Mouse (Mus musculus): ENCODE measurements around the gene Dbndd2. TPM values are rescaled to one million over a fixed set of nuclear protein-coding genes. Genes with fewer than 3 reads are reported as not detected.

Gene Dbndd2
- polyA plus RNA-seq, 1 experiment from 2014 or later = 48.8 TPM

DNA sequence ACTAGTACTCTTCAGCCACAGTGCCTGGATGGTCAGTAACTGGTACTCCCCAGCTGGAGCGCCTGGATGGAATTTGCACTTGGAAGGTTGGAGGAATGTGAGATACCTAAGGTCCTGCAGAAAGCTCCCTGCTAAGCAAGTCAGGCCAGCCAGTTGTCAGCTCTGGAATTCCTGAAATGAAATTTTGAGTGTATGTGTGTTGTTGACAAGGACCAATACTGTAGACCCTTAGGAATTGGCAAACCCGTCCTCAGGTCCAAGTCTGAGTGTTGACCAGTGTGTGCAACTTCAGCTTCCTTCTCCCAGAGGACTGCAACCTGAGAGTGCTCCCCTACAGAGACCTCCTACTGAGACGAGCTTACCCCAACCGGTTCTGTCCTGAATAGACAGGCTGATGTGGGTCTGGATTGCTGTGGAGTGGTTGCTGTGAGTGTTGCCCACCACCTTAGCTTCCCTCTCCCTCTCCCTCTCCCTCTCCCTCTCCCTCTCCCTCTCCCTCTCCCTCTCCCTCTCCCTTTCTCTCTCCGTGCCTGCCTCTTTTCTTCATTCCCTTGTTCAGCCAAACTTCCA is 24.8 kb downstream of the Dbndd2 start:
- no peaks in the 10 kb centered on the region for H3K27me3 ChIP-seq
- POLR2A ChIA-PET = interaction anchor here (0.6 to 1.3 kb wide), 4 partner anchors 10 to 72 kb away, joined by 3 to 5 read pairs (median 4); partner anchors contain the start of gene Dbndd2
- ATAC-seq = no peak
- no peak for DNase-seq (ENCODE audit: low read depth, low spot score)
- no peak for TF ChIP-seq CTCF (IDR thresholded peaks at IDR 0.05)
- CTCF ChIA-PET = interaction anchor here (0.9 to 2.3 kb wide), 3 partner anchors 10 to 21 kb away, joined by 3 to 7 read pairs (median 4); no protein-coding TSS in a partner anchor
- in situ Hi-C loops (cut with MboI; ENCODE audit: low pct_unique_long_range_greater_than_20kb) = no loop called here

DNA sequence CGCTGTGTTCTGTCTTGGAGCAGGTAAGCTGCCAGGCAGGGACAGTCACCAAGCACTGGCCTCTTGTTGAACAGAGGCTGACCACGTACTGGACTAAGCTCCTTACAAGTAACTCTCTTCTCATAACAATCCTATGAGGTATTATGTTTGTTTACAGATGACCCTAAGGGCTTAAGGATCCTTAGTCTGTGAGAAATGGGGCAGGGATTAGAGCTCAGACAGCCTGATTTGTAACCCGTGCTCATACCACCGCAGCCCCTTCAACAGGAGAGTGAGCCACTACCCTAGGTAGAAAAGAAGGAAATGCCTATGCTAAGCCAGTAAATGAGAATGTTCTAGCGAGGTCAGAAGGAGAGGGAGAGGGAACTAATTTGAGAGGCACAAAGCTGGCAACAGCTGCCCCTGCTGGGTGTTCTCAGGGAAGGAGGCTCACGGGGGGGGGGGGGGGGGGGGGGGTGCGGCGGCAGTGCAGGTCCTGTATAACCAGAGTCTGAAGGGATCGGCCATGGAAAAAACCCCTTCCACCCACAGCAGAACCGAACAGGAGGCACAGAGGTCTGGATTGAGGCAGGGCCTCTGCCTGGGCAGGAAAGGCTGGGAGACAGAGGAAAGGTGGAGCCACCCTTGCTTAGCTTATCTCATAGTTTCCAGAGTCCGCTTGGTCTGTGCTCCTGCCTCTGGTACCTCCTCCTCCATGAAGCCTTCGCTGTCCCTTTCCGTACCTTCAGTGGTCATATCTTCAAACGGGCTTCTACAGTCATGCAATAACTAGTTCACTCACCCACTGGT is 26.4 kb downstream of the Dbndd2 start:
- CTCF ChIA-PET = interaction anchor here (1.0 kb wide), 1 partner anchor 15 kb away, joined by 3 read pairs; the partner anchor contains the start of gene Pigt
- H3K27me3 ChIP-seq = no peaks in the 10 kb centered on the region
- peak; percentile 58 for ATAC-seq
- no peak for TF ChIP-seq CTCF (IDR thresholded peaks at IDR 0.05)
- in situ Hi-C loops (cut with MboI; ENCODE audit: low pct_unique_long_range_greater_than_20kb) = no loop called here
- POLR2A ChIA-PET = interaction anchor here (0.5 to 2.0 kb wide), 5 partner anchors 11 to 160 kb away, joined by 3 to 8 read pairs (median 4); partner anchors contain the start of gene Pigt
- no peak for DNase-seq (ENCODE audit: low read depth, low spot score)

DNA sequence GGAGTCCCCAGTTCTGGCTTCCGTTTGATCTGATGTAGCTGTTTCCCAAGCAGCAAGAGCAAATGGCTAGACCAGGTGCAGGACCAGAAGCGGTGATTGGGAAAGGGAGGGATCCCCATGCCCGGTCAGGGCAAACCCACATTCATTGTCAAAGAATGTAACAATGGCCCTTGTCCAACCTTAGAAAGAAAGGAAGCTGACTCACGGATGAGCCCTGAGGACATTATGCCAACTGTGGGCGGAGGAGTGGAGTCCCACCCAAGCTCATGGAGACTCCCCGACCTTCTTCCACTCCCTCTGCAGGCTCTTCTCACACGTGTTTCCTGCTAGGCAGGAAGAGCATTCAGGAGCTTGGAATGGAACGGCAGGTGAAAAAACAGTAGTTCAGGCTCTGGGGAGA is 27.5 kb downstream of the Dbndd2 start:
- peak; percentile 12 for ATAC-seq
- CTCF ChIA-PET = interaction anchor here (0.8 kb wide), 1 partner anchor 18 kb away, joined by 3 read pairs; no protein-coding TSS in a partner anchor
- POLR2A ChIA-PET = interaction anchor here (0.8 to 2.0 kb wide), 4 partner anchors 12 to 19 kb away, joined by 3 to 8 read pairs (median 4); partner anchors contain the start of gene Pigt
- no peak for TF ChIP-seq CTCF (IDR thresholded peaks at IDR 0.05)
- in situ Hi-C loops (cut with MboI; ENCODE audit: low pct_unique_long_range_greater_than_20kb) = no loop called here
- H3K27me3 ChIP-seq = no peaks in the 10 kb centered on the region
- peak; percentile 65 for DNase-seq (ENCODE audit: low read depth, low spot score)

DNA sequence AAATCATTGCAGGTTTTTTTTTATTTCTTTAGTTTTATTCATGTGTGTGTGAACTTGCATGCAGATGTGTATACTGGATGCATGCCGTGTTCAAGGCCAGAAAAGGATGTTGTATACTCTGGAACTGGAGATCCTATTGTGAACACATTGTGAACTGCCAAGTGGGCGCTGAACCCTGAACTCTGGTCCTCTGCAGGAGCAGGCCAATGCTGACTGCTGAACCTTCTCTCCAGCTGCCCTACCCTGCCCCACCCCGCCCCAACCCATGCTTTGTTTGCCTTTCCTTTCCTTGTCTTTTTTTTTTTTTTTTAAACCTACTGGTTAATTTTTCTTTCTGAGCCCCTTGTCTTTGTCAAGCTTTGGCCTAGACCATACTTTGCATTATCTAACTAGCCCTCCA is 29.0 kb downstream of the Dbndd2 start:
- no peak for DNase-seq (ENCODE audit: low read depth, low spot score)
- no peak for TF ChIP-seq CTCF (IDR thresholded peaks at IDR 0.05)
- POLR2A ChIA-PET = no interaction called here
- in situ Hi-C loops (cut with MboI; ENCODE audit: low pct_unique_long_range_greater_than_20kb) = loop anchor here (5.0 kb wide), 2 partner anchors 53 to 98 kb away; partner anchors contain the start of gene Gm20458
- H3K27me3 ChIP-seq = no peaks in the 10 kb centered on the region
- ATAC-seq = no peak
- CTCF ChIA-PET = interaction anchor here (0.9 kb wide), 1 partner anchor 24 kb away, joined by 5 read pairs; no protein-coding TSS in a partner anchor

DNA sequence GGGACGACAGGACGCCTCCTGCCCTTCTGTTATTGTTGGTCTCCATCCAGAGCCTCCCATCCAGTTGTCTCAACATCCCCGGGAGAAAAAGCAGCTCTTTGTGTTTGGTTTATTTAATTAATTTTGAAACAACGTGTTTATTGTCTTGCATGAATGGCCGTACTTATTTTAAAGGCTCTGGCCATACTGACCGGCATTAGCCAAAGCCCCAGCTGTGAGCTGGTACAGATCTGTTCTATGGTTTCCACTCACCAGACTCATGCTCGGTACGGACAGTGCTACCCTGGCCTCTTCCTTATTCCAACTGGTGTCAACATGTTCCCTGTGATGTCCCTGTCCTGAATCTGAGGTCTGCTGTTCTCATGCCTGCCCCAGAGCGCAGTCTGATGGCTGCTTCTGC is 30.0 kb downstream of the Dbndd2 start:
- ChIA-PET POLR2A (no interaction called here), CTCF (interaction anchor here (1.2 to 1.4 kb wide), 2 partner anchors 12 to 60 kb away, joined by 3 read pairs; no protein-coding TSS in a partner anchor)
- DNase-seq (ENCODE audit: low read depth, low spot score) = no peak
- in situ Hi-C loops (cut with MboI; ENCODE audit: low pct_unique_long_range_greater_than_20kb) = loop anchor here (5.0 kb wide), 2 partner anchors 54 to 99 kb away; partner anchors contain the start of gene Gm20458
- ATAC-seq = no peak
- no peak for TF ChIP-seq CTCF (IDR thresholded peaks at IDR 0.05)
- H3K27me3 ChIP-seq = no peaks in the 10 kb centered on the region

DNA sequence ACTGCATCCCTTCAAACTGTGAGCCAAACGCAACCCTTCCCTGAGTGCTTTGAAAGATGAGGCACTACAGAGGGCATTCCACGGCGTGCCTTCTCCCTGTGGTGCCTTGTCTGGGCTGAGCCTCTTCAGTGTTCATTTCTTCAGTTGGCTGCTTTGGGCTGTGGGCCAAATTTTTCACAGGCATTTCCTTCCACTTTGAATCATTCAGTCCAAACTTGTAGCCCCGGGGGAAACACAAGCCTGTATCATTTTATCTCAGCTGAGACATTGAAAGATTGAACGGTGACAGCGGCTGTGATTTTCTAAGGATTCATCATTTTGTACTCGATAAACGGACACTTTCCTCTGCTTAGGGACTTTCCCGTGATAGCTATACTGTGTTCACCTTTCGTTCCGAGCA is 30.7 kb downstream of the Dbndd2 start:
- in situ Hi-C loops (cut with MboI; ENCODE audit: low pct_unique_long_range_greater_than_20kb) = loop anchor here (5.0 kb wide), 2 partner anchors 54 to 99 kb away; partner anchors contain the start of gene Gm20458
- POLR2A ChIA-PET = no interaction called here
- DNase-seq (ENCODE audit: low read depth, low spot score) = no peak
- TF ChIP-seq CTCF (IDR thresholded peaks at IDR 0.05) = no peak
- H3K27me3 ChIP-seq = no peaks in the 10 kb centered on the region
- ATAC-seq = no peak
- CTCF ChIA-PET = interaction anchor here (1.4 kb wide), 1 partner anchor 60 kb away, joined by 3 read pairs; no protein-coding TSS in a partner anchor

DNA sequence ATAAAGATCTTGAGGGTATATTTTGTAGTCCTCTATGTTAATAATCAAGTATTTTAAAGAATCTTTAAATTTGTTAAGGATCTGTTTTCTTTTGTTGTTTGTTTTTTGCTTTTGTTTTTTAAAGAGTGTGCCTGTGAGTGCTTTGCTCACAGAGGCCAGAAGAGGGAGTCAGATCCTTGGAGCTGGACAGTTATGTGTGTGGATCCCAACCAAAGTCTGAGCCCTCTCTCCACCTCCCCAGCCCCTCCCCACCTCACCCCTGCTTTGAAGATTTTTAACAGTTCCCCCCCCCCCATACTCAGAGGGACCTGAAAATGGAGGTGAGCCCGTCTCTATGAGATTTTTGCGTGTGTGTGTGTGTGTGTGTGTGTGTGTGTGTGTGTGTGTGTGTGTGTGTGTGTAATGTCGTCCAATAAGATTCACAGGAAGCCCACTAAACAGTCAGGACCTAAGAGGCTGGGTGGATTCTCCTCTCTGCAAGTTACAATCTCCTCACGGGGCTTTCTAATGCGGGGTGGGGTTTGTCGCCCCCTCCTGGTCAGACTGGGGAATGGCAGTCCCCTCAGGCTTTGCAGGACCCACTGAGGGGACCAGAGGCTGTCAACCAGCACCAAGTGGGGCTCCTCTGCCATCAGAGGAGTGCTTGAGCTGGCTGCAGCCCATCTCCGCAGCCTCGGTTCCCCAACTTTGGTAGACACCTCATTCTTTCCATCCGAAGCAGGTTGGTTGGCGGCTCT is 31.7 kb downstream of the Dbndd2 start:
- H3K27me3 ChIP-seq = no peaks in the 10 kb centered on the region
- no peak for TF ChIP-seq CTCF (IDR thresholded peaks at IDR 0.05)
- ChIA-PET POLR2A (interaction anchor here (1.0 to 2.4 kb wide), 5 partner anchors 18 to 98 kb away, joined by 3 to 7 read pairs (median 4); partner anchors contain the start of gene Pigt), CTCF (interaction anchor here (0.7 to 2.6 kb wide), 22 partner anchors 11 to 428 kb away, joined by 3 to 19 read pairs (median 4); partner anchors contain the start of genes Dbndd2, Gm20458 and Sys1)
- in situ Hi-C loops (cut with MboI; ENCODE audit: low pct_unique_long_range_greater_than_20kb) = loop anchor here (5.0 kb wide), 2 partner anchors 55 to 100 kb away; partner anchors contain the start of gene Gm20458
- DNase-seq (ENCODE audit: low read depth, low spot score) (no peak), ATAC-seq (no peak)

DNA sequence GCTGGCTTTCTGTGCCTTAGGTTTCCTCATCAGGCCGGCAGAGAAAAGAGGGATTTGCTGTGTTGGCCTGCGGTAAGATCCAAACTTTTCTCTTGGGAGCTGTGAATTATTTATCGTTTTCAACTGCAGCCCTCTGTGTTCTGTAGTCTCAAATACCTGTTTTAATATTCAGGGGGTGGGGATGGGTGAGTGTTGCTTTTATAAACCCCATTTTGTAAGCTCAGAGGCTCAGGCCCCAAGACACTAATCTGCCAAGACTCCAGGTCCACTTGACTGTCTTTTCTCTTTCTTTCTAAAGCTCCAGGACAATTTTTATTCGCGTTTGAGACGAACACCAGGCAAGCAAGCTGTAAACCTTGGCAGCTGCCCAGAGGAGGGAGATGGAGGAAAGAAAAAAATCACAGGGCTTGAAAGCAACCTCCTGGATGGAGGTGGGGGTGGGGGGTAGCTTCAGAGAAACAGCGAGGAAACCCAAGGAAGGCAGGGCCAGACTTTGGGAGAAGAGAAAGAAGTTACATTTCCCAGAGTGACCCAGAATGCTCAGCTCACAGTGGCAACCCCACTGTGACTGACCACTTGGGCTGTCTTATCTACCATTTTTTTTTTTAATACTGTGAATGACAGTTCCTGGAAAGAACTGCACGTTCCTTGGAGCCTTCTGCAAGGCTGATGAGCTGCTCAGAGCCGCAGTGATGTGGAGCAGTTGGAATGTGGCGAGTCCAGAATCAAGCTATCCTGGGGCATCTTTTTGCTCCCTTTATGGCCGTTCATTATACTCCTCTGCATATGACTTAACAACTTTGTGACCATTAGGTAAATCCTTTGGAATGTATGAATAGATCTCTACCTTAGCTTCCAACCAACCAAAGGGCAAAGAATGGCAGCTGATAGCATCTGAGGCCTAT is 32.6 kb downstream of the Dbndd2 start:
- ATAC-seq (peak; percentile 77), DNase-seq (ENCODE audit: low read depth, low spot score) (no peak)
- no peaks in the 10 kb centered on the region for H3K27me3 ChIP-seq
- CTCF ChIA-PET = interaction anchor here (0.7 to 2.6 kb wide), 23 partner anchors 12 to 429 kb away, joined by 3 to 19 read pairs (median 4); partner anchors contain the start of genes Dbndd2, Gm20458 and Sys1
- POLR2A ChIA-PET = interaction anchor here (0.6 to 2.4 kb wide), 7 partner anchors 18 to 99 kb away, joined by 3 to 7 read pairs (median 4); partner anchors contain the start of genes Gm20458 and Pigt
- in situ Hi-C loops (cut with MboI; ENCODE audit: low pct_unique_long_range_greater_than_20kb) = loop anchor here (5.0 kb wide), 2 partner anchors 56 to 101 kb away; partner anchors contain the start of gene Gm20458
- no peak for TF ChIP-seq CTCF (IDR thresholded peaks at IDR 0.05)

DNA sequence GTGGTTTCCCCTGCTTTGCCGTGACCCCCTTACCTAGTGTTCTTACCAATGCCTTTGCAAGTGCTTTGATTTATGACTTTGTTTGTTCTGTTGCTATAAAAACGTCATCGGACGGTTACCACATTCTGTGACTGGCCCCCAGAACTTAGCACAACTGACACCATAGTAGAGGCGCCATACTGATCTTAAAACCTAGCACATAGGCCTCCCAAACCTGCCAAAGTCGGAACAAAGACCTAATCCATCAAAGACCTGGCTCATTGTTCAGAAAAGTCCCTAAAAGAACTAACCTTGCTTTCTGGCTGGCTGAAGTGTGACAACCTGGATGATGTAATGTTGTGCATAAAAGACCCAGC is 33.2 kb downstream of the Dbndd2 start:
- no peak for DNase-seq (ENCODE audit: low read depth, low spot score)
- no peak for ATAC-seq
- CTCF ChIA-PET = interaction anchor here (1.2 to 2.6 kb wide), 14 partner anchors 12 to 80 kb away, joined by 4 to 19 read pairs (median 6); partner anchors contain the start of genes Dbndd2, Gm20458 and Sys1
- POLR2A ChIA-PET = interaction anchor here (0.6 to 2.4 kb wide), 3 partner anchors 59 to 100 kb away, joined by 3 to 7 read pairs (median 4); partner anchors contain the start of gene Gm20458
- in situ Hi-C loops (cut with MboI; ENCODE audit: low pct_unique_long_range_greater_than_20kb) = loop anchor here (5.0 kb wide), 2 partner anchors 57 to 102 kb away; partner anchors contain the start of gene Gm20458
- no peak for TF ChIP-seq CTCF (IDR thresholded peaks at IDR 0.05)
- no peaks in the 10 kb centered on the region for H3K27me3 ChIP-seq

Measured in Patski (cell line).